Mouse (Mus musculus) testis, adult 2 months (tissue): ENCODE data around the gene Dnm3. TPM values are rescaled to one million over a fixed set of nuclear protein-coding genes. Genes with fewer than 3 reads are reported as not detected.

ENCODE experiments used
- H3K27ac ChIP-seq: fragments of 200-500 bp; 2 replicates; pipeline ENCODE4 v1.5.1; 2012; ENCODE audit warnings: low read depth, low read length; ENCODE audit not compliant: control insufficient read depth, insufficient read depth
- H3K27me3 ChIP-seq: fragments of 200-500 bp; 2 replicates; pipeline ENCODE4 v1.6.1; 2012; ENCODE audit warnings: mild to moderate bottlenecking, low read length, moderate library complexity; ENCODE audit not compliant: control insufficient read depth, insufficient read depth
- H3K36me3 ChIP-seq: fragments of 200-500 bp; 2 replicates; pipeline ENCODE4 v1.6.1; 2012; ENCODE audit warnings: mild to moderate bottlenecking, low read length; ENCODE audit not compliant: control insufficient read depth, insufficient read depth
- H3K4me1 ChIP-seq: fragments of 200-500 bp; 2 replicates; pipeline ENCODE4 v1.6.1; 2012; ENCODE audit warnings: low read length; ENCODE audit not compliant: control insufficient read depth, insufficient read depth
- H3K4me3 ChIP-seq: fragments of 200-500 bp; 2 replicates; pipeline ENCODE4 v1.5.1; 2012; ENCODE audit warnings: low read depth, mild to moderate bottlenecking, low read length, moderate library complexity, mixed read lengths; ENCODE audit not compliant: control insufficient read depth
- CTCF ChIP-seq: fragments of 200-500 bp; IDR thresholded peaks from 2 replicates; pipeline ENCODE4 v1.5.1; 2012; ENCODE audit warnings: low read depth, mild to moderate bottlenecking, inconsistent platforms, low read length, moderate library complexity; ENCODE audit not compliant: control insufficient read depth, insufficient read depth, insufficient replicate concordance
- POLR2A ChIP-seq: fragments of 200-500 bp; IDR thresholded peaks from 2 replicates; pipeline ENCODE4 v1.6.1; 2012; ENCODE audit warnings: low read depth, mild to moderate bottlenecking, inconsistent platforms, low read length, moderate library complexity; ENCODE audit not compliant: control insufficient read depth
- polyA plus RNA-seq: library from polyadenylated mRNA; depleted of rRNA; stranded (reverse); fragments of >200 nt; gene quantifications from 2 replicates; pipeline ENCODE4 v1.2.3, GENCODE M21; 2012

The Dnm3 gene
- polyA plus RNA-seq, 1 experiment = 13.8 TPM

- Histone ChIP-seq H3K27me3 (no peaks in the 10 kb centered on the region), H3K27ac (no peak overlapping the region), H3K4me3 (no peak overlapping the region), H3K4me1 (no peaks in the 10 kb centered on the region), H3K36me3 (no peaks in the 10 kb centered on the region)
- TF ChIP-seq POLR2A (no peak), CTCF (no peak)
Observed at GRCm38 (mm10) chr1:162456406-162456805, 21.4 kb downstream of the Dnm3 start.

GRCm38 (mm10) chr1:162453578-162453977 is 24.3 kb downstream of the Dnm3 start:
- H3K36me3 ChIP-seq = no peaks in the 10 kb centered on the region
- H3K27ac ChIP-seq = no peak overlapping the region
- TF ChIP-seq POLR2A (no peak), CTCF (no peak)
- no peaks in the 10 kb centered on the region for H3K4me1 ChIP-seq
- H3K27me3 ChIP-seq = no peaks in the 10 kb centered on the region
- no peak overlapping the region for H3K4me3 ChIP-seq

- Histone ChIP-seq H3K36me3 (no peaks in the 10 kb centered on the region), H3K27ac (no peak overlapping the region), H3K4me3 (no peak overlapping the region), H3K4me1 (no peaks in the 10 kb centered on the region), H3K27me3 (no peaks in the 10 kb centered on the region)
- TF ChIP-seq POLR2A = no peak
- TF ChIP-seq CTCF = no peak
Observed at GRCm38 (mm10) chr1:162453030-162453429, 24.8 kb downstream of the Dnm3 start.

GRCm38 (mm10) chr1:162449161-162449909 is 28.5 kb downstream of the Dnm3 start:
- Histone ChIP-seq H3K4me1 (no peaks in the 10 kb centered on the region), H3K27ac (no peak overlapping the region), H3K36me3 (no peaks in the 10 kb centered on the region), H3K27me3 (no peaks in the 10 kb centered on the region), H3K4me3 (no peak overlapping the region)
- TF ChIP-seq CTCF (no peak), POLR2A (no peak)

- no peaks in the 10 kb centered on the region for H3K4me1 ChIP-seq
- no peak overlapping the region for H3K4me3 ChIP-seq
- no peak overlapping the region for H3K27ac ChIP-seq
- H3K36me3 ChIP-seq = no peaks in the 10 kb centered on the region
- H3K27me3 ChIP-seq = no peaks in the 10 kb centered on the region
- TF ChIP-seq CTCF (no peak), POLR2A (no peak)
Observed at GRCm38 (mm10) chr1:162444805-162445204, 33.0 kb downstream of the Dnm3 start.

GRCm38 (mm10) chr1:162439576-162439975 is 38.3 kb downstream of the Dnm3 start:
- Histone ChIP-seq H3K27me3 (no peaks in the 10 kb centered on the region), H3K4me3 (no peak overlapping the region), H3K36me3 (no peaks in the 10 kb centered on the region), H3K27ac (no peak overlapping the region), H3K4me1 (no peaks in the 10 kb centered on the region)
- no peak for TF ChIP-seq POLR2A
- no peak for TF ChIP-seq CTCF

GRCm38 (mm10) chr1:162436672-162437071 is 41.2 kb downstream of the Dnm3 start:
- Histone ChIP-seq H3K4me3 (no peak overlapping the region), H3K36me3 (no peaks in the 10 kb centered on the region), H3K27me3 (no peaks in the 10 kb centered on the region), H3K27ac (no peak overlapping the region), H3K4me1 (no peaks in the 10 kb centered on the region)
- no peak for TF ChIP-seq POLR2A
- TF ChIP-seq CTCF = no peak

GRCm38 (mm10) chr1:162428904-162429303 is 48.9 kb downstream of the Dnm3 start:
- TF ChIP-seq CTCF = no peak
- no peak for TF ChIP-seq POLR2A
- H3K36me3 ChIP-seq = no peaks in the 10 kb centered on the region
- H3K4me3 ChIP-seq = no peak overlapping the region
- H3K4me1 ChIP-seq = no peaks in the 10 kb centered on the region
- no peaks in the 10 kb centered on the region for H3K27me3 ChIP-seq
- no peak overlapping the region for H3K27ac ChIP-seq
